Mouse (Mus musculus) intestine, embryonic 14.5 days (tissue): Measurements from ENCODE around the gene Kdm5b. TPM values are rescaled to one million over a fixed set of nuclear protein-coding genes. Genes with fewer than 3 reads are reported as not detected.
A peak's percentile ranks its signal among the peaks of the same experiment; 100 is the strongest.
"Not testable (repeated sequence)": the region's sequence is repeated elsewhere in the genome, so short reads cannot be mapped to it uniquely, and the experiment has no call there.

Source experiments
- ATAC-seq: fragments of 200-750 bp; cut with Nextera tagmentation; replicated peaks from 2 replicates; pipeline ENCODE4 v1.8.0; 2017; ENCODE audit warnings: low read depth, moderate number of reproducible peaks, moderate TSS enrichment, moderate library complexity; ENCODE audit not compliant: low FRiP score, low TSS enrichment
- DNase-seq: peaks from one replicate; pipeline ENCODE4 v3.0.0-alpha.2; 2018; ENCODE audit warnings: low spot score
- H3K27ac ChIP-seq: fragments of 300-500 bp; sonication (generic); 2 replicates; pipeline ENCODE4 v1.5.1; 2014; ENCODE audit warnings: low read depth, mild to moderate bottlenecking, control low read depth
- H3K27me3 ChIP-seq: fragments of 300-500 bp; sonication (generic); replicated peaks from 2 replicates; pipeline ENCODE4 v1.6.1; 2014; ENCODE audit warnings: low read length, control low read depth; ENCODE audit not compliant: control insufficient read depth, insufficient read depth
- H3K36me3 ChIP-seq: fragments of 300-500 bp; sonication (generic); 2 replicates; pipeline ENCODE4 v1.6.1; 2014; ENCODE audit warnings: low read length, control low read depth; ENCODE audit not compliant: control insufficient read depth, insufficient read depth
- H3K4me1 ChIP-seq: fragments of 300-500 bp; sonication (generic); replicated peaks from 2 replicates; pipeline ENCODE4 v1.6.1; 2014; ENCODE audit warnings: low read length, control low read depth, mixed read lengths; ENCODE audit not compliant: control insufficient read depth, insufficient read depth
- H3K4me2 ChIP-seq: fragments of 300-500 bp; sonication (generic); 2 replicates; pipeline ENCODE4 v1.6.1; 2014; ENCODE audit warnings: low read length
- H3K4me3 ChIP-seq: fragments of 300-500 bp; sonication (generic); 2 replicates; pipeline ENCODE4 v1.5.1; 2014; ENCODE audit warnings: low read depth, low read length, control low read depth, mixed read lengths
- H3K9ac ChIP-seq: fragments of 300-500 bp; sonication (generic); 2 replicates; pipeline ENCODE4 v1.6.1; 2014; ENCODE audit warnings: mild to moderate bottlenecking, low read length
- H3K9me3 ChIP-seq: fragments of 300-500 bp; sonication (generic); 2 replicates; pipeline ENCODE4 v1.6.1; 2016; ENCODE audit warnings: low read length, control low read depth; ENCODE audit not compliant: control insufficient read depth
- WGBS: fragments of 180-500 bp; shearing (Covaris S2); extraction: QIAGEN DNeasy Blood & Tissue Kit; methylation state at CpG from one replicate; pipeline ENCODE4 v1.1.7; 2014; 5-methylcytosine and 5-hydroxymethylcytosine counted together
- polyA plus RNA-seq: library from polyadenylated mRNA; unstranded; fragments of >200 nt; fragmentation: Nextera tagmentation; extraction: Ambion mirVana; gene quantifications from 2 replicates; pipeline ENCODE4 v1.2.1, GENCODE M21; 2014

Gene Kdm5b
- polyA plus RNA-seq, 1 experiment from 2014 or later, result 54.2 TPM

DNA sequence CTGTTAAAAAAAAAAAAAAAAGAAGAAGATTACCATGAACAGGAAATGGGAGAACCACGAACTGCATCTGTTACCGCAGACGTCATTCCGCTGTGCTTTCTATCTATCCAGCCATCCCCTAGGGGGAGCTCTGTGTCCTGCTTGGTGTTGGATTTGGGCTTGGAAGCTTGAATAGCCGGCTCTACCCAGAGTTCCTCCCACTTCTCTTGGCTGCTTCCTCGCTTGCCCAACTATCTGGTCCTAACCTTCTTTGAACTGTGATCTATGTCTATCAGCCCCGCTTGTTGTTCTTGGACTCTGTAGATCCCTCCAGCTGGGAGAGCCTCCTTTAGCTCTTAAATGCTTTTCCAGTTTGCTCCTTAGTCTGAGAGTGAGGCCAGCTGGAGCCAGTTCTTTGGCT lies 41.3 kb upstream of the Kdm5b start:
- Histone ChIP-seq H3K36me3 (no peaks in the 10 kb centered on the region), H3K9me3 (no peaks in the 10 kb centered on the region), H3K4me3 (no peak overlapping the region), H3K27ac (no peak overlapping the region), H3K27me3 (no peaks in the 10 kb centered on the region), H3K9ac (no peak overlapping the region), H3K4me2 (no peak overlapping the region; the same call in 1 of the 2 replicates), H3K4me1 (peaks cover 17% of the 10 kb centered on the region)
- peak; percentile 87 for DNase-seq
- 10% methylated on average over 7 of the region's 7 CpGs for WGBS
- ATAC-seq, result peak; percentile 60; the same call in 1 of the 2 replicates

DNA sequence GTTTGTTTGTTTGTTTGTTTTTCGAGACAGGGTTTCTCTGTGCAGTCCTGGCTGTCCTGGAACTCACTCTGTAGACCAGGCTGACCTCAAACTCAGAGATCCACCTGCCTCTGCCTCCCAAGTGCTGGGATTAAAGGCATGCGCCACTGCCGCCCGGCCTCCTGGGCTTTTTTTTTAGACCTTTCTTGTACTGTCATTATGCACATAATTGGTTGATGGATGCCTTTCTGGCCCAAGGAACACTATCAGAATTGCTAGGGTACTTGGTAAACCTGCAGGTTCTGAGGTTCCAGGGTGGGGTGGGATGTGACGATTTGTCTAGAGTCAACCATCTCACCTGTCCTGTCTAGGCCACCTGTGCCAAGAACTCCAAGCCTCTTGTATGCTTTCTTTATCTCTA lies 40.8 kb upstream of the Kdm5b start:
- H3K27me3 ChIP-seq, ATAC-seq, H3K4me2 ChIP-seq, H3K4me3 ChIP-seq, DNase-seq, H3K9ac ChIP-seq, H3K9me3 ChIP-seq, H3K27ac ChIP-seq, H3K36me3 ChIP-seq: not testable (repeated sequence)
- peaks cover 15% of the 10 kb centered on the region for H3K4me1 ChIP-seq
- WGBS, result 94% methylated on average over 5 of the region's 5 CpGs

DNA sequence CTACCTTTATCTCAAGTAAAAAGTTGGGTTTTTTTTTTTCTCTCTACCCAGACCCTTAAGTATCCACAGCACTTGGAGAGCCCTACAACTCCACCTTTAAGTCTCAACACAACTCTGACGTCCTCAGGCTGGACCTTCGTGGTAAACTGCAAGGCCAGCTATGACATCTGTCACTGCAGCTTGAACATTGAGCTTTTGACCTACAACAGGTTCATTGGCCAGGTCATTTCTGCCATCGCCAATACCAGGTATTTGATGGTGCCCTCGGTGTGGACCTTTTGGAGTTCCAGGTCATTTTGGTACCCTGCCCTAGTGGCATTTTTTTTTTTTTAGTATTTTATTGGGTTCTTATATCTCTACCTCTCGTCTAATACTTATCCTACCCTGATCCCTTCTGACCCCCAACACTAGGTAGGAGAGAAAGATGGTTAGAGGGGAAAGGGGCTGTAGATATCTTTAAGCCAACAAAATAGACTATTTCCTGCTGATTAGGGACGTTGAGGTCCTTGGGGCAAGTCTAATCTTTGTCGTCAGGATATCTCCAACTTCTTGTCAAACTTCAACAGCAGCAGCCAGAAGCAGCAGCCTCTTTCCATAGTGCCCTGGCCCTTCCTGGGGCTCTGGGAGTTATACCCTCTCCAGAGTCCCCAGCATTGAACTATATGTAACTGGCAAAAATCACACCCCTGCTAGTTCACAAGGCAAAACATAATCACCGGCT lies 39.8 kb upstream of the Kdm5b start:
- no peak for DNase-seq
- H3K4me2 ChIP-seq, result no peak overlapping the region
- no peak overlapping the region for H3K4me3 ChIP-seq
- no peak for ATAC-seq
- H3K27ac ChIP-seq, result no peak overlapping the region
- WGBS, result 78% methylated on average over 8 of the region's 8 CpGs
- H3K9ac ChIP-seq, result no peak overlapping the region
- no peaks in the 10 kb centered on the region for H3K27me3 ChIP-seq
- H3K4me1 ChIP-seq, result peaks cover 15% of the 10 kb centered on the region
- no peaks in the 10 kb centered on the region for H3K9me3 ChIP-seq
- H3K36me3 ChIP-seq, result no peaks in the 10 kb centered on the region

DNA sequence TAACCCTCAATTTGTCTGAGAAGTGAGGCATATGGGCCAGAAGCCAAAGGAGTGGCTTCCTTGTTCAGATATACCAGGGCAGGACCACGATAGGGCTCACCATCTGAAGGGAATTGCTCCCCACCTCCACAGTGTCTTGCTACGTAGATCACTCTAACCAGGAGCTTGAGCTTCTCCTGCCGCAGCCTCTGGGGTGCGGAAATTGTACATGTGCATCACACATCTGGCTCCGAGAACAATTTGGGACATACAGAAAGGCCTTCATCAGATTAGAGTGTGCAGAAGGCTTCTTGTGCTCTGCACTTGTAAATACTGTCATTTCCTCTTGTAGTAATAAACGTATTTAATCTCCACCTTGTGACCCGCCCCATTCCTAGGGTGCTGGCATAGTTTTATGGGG lies 38.8 kb upstream of the Kdm5b start:
- Histone ChIP-seq H3K4me3 (no peak overlapping the region), H3K36me3 (no peaks in the 10 kb centered on the region), H3K27me3 (no peaks in the 10 kb centered on the region), H3K27ac (no peak overlapping the region), H3K9me3 (no peaks in the 10 kb centered on the region), H3K4me2 (no peak overlapping the region), H3K4me1 (peaks cover 13% of the 10 kb centered on the region), H3K9ac (no peak overlapping the region)
- ATAC-seq, result no peak
- 72% methylated on average over 7 of the region's 7 CpGs for WGBS
- DNase-seq, result no peak

DNA sequence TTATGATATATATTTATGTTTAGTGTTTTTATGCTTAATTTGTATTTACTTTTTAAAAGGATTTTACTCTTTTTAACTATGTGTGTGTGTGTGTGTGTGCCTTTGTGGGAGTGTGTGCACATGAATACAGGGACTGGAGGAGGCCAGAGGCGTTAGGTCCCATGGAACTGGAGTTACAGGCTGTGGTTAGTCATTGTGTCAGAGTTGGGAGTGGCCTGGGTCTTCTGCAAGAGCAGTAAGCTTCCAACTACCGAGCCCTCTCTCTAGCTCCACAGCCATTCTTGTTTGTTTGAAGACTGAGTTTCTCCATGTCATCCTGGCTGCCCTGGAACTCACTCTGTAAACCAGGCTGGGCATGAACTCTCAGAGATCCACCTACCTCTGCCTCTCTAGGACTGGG lies 37.6 kb upstream of the Kdm5b start:
- no peak overlapping the region for H3K9ac ChIP-seq
- H3K27me3 ChIP-seq, result no peaks in the 10 kb centered on the region
- no peaks in the 10 kb centered on the region for H3K36me3 ChIP-seq
- H3K27ac ChIP-seq, result no peak overlapping the region
- no peak for ATAC-seq
- DNase-seq, result no peak
- 44% methylated on average over 2 of the region's 2 CpGs for WGBS
- 0 out of 2 replicates have a peak, but pooled peaks cover 3% of the 10 kb centered on the region for H3K4me1 ChIP-seq
- no peak overlapping the region for H3K4me3 ChIP-seq
- H3K9me3 ChIP-seq, result no peaks in the 10 kb centered on the region
- no peak overlapping the region for H3K4me2 ChIP-seq

DNA sequence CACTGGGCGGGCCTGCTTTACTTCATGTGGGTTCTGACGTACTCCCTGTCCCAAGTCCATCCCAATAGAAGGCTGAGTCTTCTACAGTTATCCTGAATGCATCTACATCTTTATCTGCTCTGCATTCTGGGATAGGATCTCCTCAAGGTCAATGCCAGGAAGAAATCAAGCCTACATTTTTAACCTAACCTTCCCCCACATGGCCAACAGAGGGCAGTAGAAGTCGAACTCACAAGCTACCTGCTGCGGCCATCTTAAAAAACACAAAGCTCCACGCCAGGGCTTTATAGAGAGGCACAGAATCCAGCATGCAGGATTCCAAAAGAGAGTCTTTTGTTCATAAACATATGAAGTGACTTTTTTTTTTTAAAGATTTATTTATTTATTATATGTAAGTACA lies 35.5 kb upstream of the Kdm5b start:
- H3K4me3 ChIP-seq, result no peak overlapping the region
- no peaks in the 10 kb centered on the region for H3K36me3 ChIP-seq
- H3K27ac ChIP-seq, result no peak overlapping the region
- no peak for DNase-seq
- H3K4me1 ChIP-seq, result no peaks in the 10 kb centered on the region
- H3K4me2 ChIP-seq, result no peak overlapping the region
- H3K27me3 ChIP-seq, result no peaks in the 10 kb centered on the region
- 69% methylated on average over 5 of the region's 5 CpGs for WGBS
- H3K9me3 ChIP-seq, result no peaks in the 10 kb centered on the region
- ATAC-seq, result no peak
- no peak overlapping the region for H3K9ac ChIP-seq

DNA sequence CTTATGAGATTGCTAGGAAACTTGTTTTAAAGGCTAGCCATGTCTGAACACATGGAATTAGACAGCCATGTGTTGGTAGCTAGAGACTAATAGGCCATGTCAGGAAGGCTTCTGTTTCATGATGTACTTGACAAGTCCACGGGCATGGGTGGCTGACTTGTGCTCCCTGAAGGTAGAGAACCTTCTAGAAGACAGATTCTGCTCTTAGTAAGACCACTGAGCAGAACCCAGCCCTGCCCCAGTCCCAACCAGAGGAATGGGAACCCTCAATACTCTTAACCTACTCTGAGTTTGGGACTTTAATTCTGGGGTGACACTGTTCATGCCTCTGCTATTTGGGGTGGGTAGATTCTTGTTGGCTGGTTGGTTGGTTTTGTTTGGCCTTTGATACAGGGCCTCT lies 35.0 kb upstream of the Kdm5b start:
- ATAC-seq, result no peak
- Histone ChIP-seq H3K4me2 (no peak overlapping the region), H3K9me3 (no peaks in the 10 kb centered on the region), H3K4me3 (no peak overlapping the region), H3K4me1 (no peaks in the 10 kb centered on the region), H3K27me3 (no peaks in the 10 kb centered on the region), H3K27ac (no peak overlapping the region), H3K9ac (no peak overlapping the region), H3K36me3 (no peaks in the 10 kb centered on the region)
- 85% methylated on average over 1 of the region's 1 CpGs for WGBS
- DNase-seq, result no peak

DNA sequence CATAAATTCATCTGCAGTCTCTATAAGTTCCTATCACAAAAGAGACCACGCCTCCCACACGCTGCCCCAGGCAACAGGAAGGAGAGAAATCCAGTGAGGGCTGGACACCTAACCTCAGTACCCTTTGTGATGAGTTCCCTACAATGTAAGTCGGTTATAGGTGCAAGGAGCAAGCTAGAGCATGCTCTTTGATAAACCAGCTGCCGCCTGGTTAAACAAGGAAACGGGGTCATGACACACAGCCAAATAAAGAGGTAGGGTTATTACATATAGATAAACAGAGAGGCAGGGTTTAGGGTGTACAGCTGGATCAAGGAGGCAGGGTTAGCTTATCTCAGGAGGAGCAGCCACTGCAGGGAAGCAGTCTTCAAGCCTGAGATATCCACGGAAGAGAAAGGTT lies 33.2 kb upstream of the Kdm5b start:
- Histone ChIP-seq H3K27me3 (no peaks in the 10 kb centered on the region), H3K36me3 (no peaks in the 10 kb centered on the region), H3K4me3 (no peak overlapping the region), H3K27ac (no peak overlapping the region; the same call in 1 of the 2 replicates), H3K4me1 (no peaks in the 10 kb centered on the region), H3K4me2 (no peak overlapping the region), H3K9ac (no peak overlapping the region), H3K9me3 (no peaks in the 10 kb centered on the region)
- ATAC-seq, result peak; percentile 73
- DNase-seq, result no peak
- 47% methylated on average over 6 of the region's 6 CpGs for WGBS

DNA sequence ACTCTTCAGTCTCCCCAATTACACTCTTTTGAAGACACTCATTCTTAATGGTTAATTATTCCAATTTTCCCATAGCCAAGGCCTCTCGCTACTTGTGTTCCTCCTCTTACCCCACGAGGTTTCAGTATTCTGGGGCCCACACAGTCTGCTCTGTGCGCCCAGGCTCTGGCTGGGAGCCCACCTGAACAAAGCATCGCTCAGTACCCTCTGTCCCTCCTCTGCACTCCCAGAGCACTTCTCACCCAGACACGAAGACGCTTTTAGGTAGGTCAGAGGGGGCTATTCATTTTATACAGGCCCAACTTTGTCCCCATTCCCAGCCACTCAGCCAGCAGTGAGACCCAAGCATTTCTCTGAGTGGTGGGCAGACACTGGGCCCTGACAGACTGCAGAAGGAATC lies 29.4 kb upstream of the Kdm5b start:
- WGBS, result 79% methylated on average over 6 of the region's 6 CpGs
- DNase-seq (no peak), ATAC-seq (no peak)
- H3K4me3 ChIP-seq, result no peak overlapping the region
- H3K4me1 ChIP-seq, result no peaks in the 10 kb centered on the region
- no peaks in the 10 kb centered on the region for H3K27me3 ChIP-seq
- no peaks in the 10 kb centered on the region for H3K9me3 ChIP-seq
- no peak overlapping the region for H3K4me2 ChIP-seq
- H3K36me3 ChIP-seq, result no peaks in the 10 kb centered on the region
- no peak overlapping the region for H3K9ac ChIP-seq
- no peak overlapping the region for H3K27ac ChIP-seq
